Mouse (Mus musculus) forebrain, embryonic 16.5 days (tissue): ENCODE measurements around the gene Myo10. TPM values are rescaled to one million over a fixed set of nuclear protein-coding genes. Genes with fewer than 3 reads are reported as not detected.

Source experiments
- ATAC-seq: fragments of 200-750 bp; cut with Nextera tagmentation; 2 replicates; pipeline ENCODE4 v1.8.0; 2017; ENCODE audit warnings: mild to moderate bottlenecking, moderate library complexity
- H3K27ac ChIP-seq: fragments of 300-500 bp; sonication (generic); 2 replicates; pipeline ENCODE4 v1.5.1; 2014; ENCODE audit warnings: low read length, control low read depth
- H3K27me3 ChIP-seq: fragments of 300-500 bp; sonication (generic); replicated peaks from 2 replicates; pipeline ENCODE4 v1.6.1; 2014; ENCODE audit warnings: low read length; ENCODE audit not compliant: control insufficient read depth, insufficient read depth
- H3K36me3 ChIP-seq: fragments of 300-500 bp; sonication (generic); 2 replicates; pipeline ENCODE4 v1.6.1; 2014; ENCODE audit not compliant: control insufficient read depth, insufficient read depth
- H3K4me1 ChIP-seq: fragments of 300-500 bp; sonication (generic); replicated peaks from 2 replicates; pipeline ENCODE4 v1.6.1; 2014; ENCODE audit warnings: low read length; ENCODE audit not compliant: control insufficient read depth, insufficient read depth
- H3K4me2 ChIP-seq: fragments of 300-500 bp; sonication (generic); 2 replicates; pipeline ENCODE4 v1.6.1; 2014; ENCODE audit warnings: mild to moderate bottlenecking, low read length, control low read depth
- H3K4me3 ChIP-seq: fragments of 300-500 bp; sonication (generic); replicated peaks from 2 replicates; pipeline ENCODE4 v1.5.1; 2014; ENCODE audit warnings: mild to moderate bottlenecking, low read length, control low read depth
- H3K9ac ChIP-seq: fragments of 300-500 bp; sonication (generic); replicated peaks from 2 replicates; pipeline ENCODE4 v1.6.1; 2014; ENCODE audit warnings: low read depth, low read length, control low read depth
- H3K9me3 ChIP-seq: fragments of 300-500 bp; sonication (generic); 2 replicates; pipeline ENCODE4 v1.6.1; 2016; ENCODE audit warnings: low read length; ENCODE audit not compliant: control insufficient read depth
- WGBS: fragments of 180-500 bp; shearing (Covaris S2); extraction: QIAGEN DNeasy Blood & Tissue Kit; methylation state at CpG from one replicate; pipeline ENCODE4 v1.1.7; 2014; 5-methylcytosine and 5-hydroxymethylcytosine counted together
- polyA plus RNA-seq: library from polyadenylated mRNA; unstranded; fragments of >200 nt; fragmentation: Nextera tagmentation; extraction: Ambion mirVana; gene quantifications from 2 replicates; pipeline ENCODE4 v1.2.1, GENCODE M21; 2015

The Myo10 gene
- polyA plus RNA-seq, 1 experiment from 2014 or later: 38.4 TPM

DNA sequence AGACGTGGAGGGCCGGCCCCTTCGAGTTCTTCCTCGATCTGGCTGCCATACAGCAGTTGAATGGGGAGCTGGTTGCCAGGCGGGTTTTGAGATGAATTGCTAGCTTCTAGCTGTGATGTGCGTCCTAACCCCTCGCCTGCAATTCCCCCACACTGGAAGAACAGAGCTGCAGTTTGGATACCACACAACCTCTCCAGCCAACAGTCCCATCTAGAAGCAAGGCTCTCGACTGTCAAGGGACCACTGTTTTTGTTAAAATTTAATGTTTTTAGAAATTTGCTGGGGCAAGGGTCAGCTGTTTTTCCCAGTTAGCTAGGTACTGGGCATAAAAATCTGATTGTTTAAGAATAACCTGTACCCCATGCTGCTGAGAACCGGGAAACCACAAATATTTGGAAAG, 165.1 kb downstream of the Myo10 start:
- Histone ChIP-seq H3K27me3 (no peaks in the 10 kb centered on the region), H3K27ac (no peak overlapping the region), H3K9ac (no peak overlapping the region), H3K36me3 (peaks cover 3% of the 10 kb centered on the region; the same call in 1 of the 2 replicates), H3K4me2 (no peak overlapping the region), H3K4me1 (peaks cover 2% of the 10 kb centered on the region; the same call in 1 of the 2 replicates), H3K4me3 (no peak overlapping the region), H3K9me3 (no peaks in the 10 kb centered on the region)
- ATAC-seq: no peak
- WGBS: 58% methylated on average over 9 of the region's 9 CpGs

DNA sequence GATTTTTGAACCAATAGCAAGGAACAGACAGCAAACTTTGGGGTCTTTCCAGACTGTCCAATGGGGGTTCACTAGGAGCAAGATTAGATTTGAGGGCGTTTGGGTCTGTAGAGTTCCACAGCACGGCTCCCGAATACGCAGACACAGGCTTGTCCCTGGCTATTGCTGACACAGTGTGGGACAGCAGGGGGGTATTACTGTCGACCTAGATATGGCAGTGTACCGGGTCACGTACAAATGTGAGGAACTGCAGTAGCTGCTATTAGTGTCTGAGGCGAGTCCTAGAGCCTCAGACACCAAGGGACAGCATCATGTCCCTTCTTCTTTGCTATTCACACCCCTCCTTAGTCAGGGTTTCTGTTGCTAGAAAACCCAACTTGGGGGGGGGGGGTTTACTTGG, 165.6 kb downstream of the Myo10 start:
- WGBS: 88% methylated on average over 8 of the region's 8 CpGs
- Histone ChIP-seq H3K27ac (no peak overlapping the region), H3K9me3 (no peaks in the 10 kb centered on the region), H3K9ac (no peak overlapping the region), H3K27me3 (no peaks in the 10 kb centered on the region), H3K4me3 (no peak overlapping the region), H3K4me2 (no peak overlapping the region), H3K4me1 (peaks cover 2% of the 10 kb centered on the region; the same call in 1 of the 2 replicates), H3K36me3 (peaks cover 3% of the 10 kb centered on the region; the same call in 1 of the 2 replicates)
- ATAC-seq: no peak

DNA sequence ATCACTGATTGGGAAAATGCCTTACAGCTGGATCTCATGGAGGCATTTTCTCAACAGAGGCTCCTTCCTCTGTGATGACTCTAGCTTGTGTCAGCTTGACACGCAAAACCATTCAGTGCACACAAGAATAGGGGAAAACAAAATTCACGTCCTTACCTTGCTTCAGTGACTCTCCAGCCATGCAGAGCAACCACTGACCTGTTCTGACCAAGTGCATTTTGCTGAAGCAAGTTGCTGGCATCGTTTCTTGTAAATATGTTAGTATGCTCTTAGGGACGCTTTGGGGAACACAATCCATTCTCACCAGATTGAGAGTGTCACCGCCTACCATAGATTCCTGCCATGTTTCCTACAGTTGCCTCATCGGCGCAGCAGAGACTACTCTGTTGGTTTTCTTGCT, 166.2 kb downstream of the Myo10 start:
- no peak for ATAC-seq
- Histone ChIP-seq H3K27ac (no peak overlapping the region), H3K9ac (no peak overlapping the region), H3K4me1 (peaks cover 2% of the 10 kb centered on the region; the same call in 1 of the 2 replicates), H3K36me3 (peaks cover 3% of the 10 kb centered on the region; the same call in 1 of the 2 replicates), H3K4me2 (no peak overlapping the region), H3K9me3 (no peaks in the 10 kb centered on the region), H3K4me3 (no peak overlapping the region), H3K27me3 (no peaks in the 10 kb centered on the region)
- 86% methylated on average over 7 of the region's 7 CpGs for WGBS

DNA sequence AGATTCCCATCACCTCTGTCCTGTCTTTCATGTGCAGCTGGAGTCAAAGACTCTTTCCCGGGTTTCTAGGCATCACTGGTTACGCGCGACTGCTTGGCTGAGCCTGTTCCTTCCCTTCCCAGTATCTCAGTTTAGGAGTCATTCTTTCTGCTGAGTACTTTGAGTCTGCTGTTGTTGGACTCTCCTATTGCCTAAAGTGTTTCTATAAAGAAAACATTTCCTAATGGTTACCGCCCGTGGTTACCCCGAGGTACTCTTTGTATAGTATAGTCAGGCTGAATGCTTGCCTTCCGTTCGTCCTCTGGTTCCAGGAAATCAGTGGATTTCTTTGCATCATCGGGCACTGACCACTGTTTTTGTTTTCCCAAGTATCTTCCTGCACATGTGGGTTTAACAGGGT, 166.9 kb downstream of the Myo10 start:
- Histone ChIP-seq H3K4me1 (peaks cover 2% of the 10 kb centered on the region; the same call in 1 of the 2 replicates), H3K9ac (no peak overlapping the region), H3K27ac (no peak overlapping the region), H3K9me3 (no peaks in the 10 kb centered on the region), H3K4me2 (no peak overlapping the region), H3K36me3 (peaks cover 2% of the 10 kb centered on the region; the same call in 1 of the 2 replicates), H3K27me3 (no peaks in the 10 kb centered on the region), H3K4me3 (no peak overlapping the region)
- no peak for ATAC-seq
- WGBS: 83% methylated on average over 10 of the region's 10 CpGs

DNA sequence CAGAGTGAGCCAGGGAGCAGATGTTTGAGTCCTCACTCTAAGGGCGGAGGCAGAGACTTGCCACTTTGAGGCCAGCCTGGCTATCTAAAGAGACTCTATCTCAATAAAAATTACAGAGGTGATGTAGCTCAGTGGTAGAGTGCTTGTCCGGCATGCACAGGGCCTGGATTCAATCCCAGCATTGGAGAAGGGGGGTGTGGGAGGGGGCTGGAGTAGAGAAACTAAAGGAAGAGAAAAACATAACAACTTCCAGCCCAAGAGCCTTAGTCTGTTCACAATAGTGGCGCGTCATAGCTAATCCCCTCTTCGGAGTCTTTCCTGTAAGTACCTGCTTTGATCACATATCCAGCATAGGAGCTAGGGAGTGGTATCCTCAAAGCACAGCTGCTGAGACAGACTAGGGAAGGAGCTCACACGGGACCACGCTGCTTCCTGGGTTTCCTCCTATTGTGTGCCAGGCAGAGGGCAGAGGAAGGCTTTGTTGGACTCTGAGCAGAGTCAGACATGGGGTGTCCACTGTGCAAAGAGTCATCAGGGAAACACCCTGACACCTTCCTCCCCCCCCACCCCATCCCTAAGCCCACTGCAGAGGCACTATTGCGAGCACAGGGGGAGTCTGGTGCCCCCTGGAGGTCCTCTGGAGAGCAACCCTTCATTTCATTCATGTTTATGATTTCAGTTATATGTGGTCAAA, 169.5 kb downstream of the Myo10 start:
- Histone ChIP-seq H3K36me3 (no peaks in the 10 kb centered on the region), H3K4me2 (no peak overlapping the region), H3K9ac (no peak overlapping the region), H3K4me1 (peaks cover 2% of the 10 kb centered on the region; the same call in 1 of the 2 replicates), H3K4me3 (no peak overlapping the region), H3K27ac (no peak overlapping the region), H3K27me3 (no peaks in the 10 kb centered on the region), H3K9me3 (no peaks in the 10 kb centered on the region)
- 58% methylated on average over 8 of the region's 8 CpGs for WGBS
- 0 out of 2 replicates have a peak, but pooled peaks have one; percentile 18 for ATAC-seq

DNA sequence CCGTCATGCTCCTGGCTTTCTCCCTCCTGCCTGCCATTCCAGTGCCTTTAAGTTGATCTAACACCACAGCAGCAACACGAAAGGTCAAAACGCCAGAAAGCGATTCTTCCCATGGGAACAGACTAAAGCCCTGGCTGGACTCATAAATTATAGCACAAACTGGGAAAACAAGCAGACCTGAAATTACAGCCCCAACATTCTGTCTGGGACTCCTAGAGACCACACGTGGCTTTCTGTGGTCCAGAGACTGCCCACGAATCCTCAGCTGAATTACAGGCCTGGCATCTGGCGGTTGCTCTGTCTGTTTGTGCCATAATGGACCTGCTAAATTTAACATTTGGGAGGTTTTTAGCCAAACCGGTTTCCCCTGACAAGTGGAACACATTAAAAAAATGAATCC, 171.8 kb downstream of the Myo10 start:
- Histone ChIP-seq H3K27ac (no peak overlapping the region), H3K4me3 (no peak overlapping the region), H3K9ac (no peak overlapping the region), H3K9me3 (no peaks in the 10 kb centered on the region), H3K4me2 (no peak overlapping the region), H3K4me1 (no peaks in the 10 kb centered on the region), H3K36me3 (no peaks in the 10 kb centered on the region), H3K27me3 (no peaks in the 10 kb centered on the region)
- no peak for ATAC-seq
- 88% methylated on average over 8 of the region's 8 CpGs for WGBS

DNA sequence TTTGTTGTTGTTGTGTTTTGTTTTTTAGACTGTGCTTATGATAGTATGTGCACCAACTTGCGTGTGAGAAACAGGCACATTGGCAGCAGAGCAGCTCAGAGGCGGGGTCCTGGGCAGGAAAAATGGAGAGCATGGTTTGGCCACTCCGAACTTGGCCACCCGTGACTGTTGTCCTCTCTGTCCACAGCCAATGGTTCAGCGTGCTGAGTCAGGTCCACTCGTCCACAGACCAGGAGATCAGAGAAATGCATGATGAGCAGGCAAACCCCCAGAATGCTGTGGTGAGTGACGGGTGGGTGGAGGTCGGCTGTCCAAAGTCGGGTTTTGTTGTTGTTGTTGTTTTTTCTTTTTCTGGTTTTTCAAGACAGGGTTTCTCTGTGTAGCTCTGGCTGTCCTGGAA, 173.2 kb downstream of the Myo10 start:
- Histone ChIP-seq H3K27me3 (no peaks in the 10 kb centered on the region), H3K4me2 (no peak overlapping the region), H3K9me3 (no peaks in the 10 kb centered on the region), H3K36me3 (no peaks in the 10 kb centered on the region), H3K4me3 (no peak overlapping the region), H3K9ac (no peak overlapping the region), H3K27ac (no peak overlapping the region), H3K4me1 (no peaks in the 10 kb centered on the region)
- 95% methylated on average over 9 of the region's 9 CpGs for WGBS
- ATAC-seq: no peak

DNA sequence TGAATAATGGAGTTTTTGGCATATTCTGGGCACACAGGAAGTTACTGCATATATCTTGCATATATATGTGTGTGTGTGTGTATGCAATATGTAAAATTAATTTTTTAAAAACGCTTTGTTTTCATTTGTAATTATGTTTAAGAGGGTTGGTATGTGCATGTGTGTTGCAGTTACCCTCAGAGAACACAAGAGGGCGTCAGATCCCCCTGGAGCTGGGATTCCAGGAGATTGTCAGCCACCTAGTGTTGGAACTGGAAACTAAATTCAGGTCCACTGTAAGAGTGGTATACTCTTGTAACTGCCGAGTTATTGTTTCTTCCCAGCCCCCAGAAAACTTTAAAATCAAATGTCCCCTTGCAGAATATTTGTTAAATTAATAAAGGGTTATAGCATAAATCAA, 174.0 kb downstream of the Myo10 start:
- H3K9me3 ChIP-seq: no peaks in the 10 kb centered on the region
- no peaks in the 10 kb centered on the region for H3K27me3 ChIP-seq
- WGBS: 50% methylated on average over 3 of the region's 3 CpGs
- no peak for ATAC-seq
- no peak overlapping the region for H3K9ac ChIP-seq
- H3K27ac ChIP-seq: no peak overlapping the region
- no peak overlapping the region for H3K4me2 ChIP-seq
- peaks cover under 1% of the 10 kb centered on the region; the same call in 1 of the 2 replicates for H3K4me1 ChIP-seq
- H3K36me3 ChIP-seq: no peaks in the 10 kb centered on the region
- H3K4me3 ChIP-seq: no peak overlapping the region

DNA sequence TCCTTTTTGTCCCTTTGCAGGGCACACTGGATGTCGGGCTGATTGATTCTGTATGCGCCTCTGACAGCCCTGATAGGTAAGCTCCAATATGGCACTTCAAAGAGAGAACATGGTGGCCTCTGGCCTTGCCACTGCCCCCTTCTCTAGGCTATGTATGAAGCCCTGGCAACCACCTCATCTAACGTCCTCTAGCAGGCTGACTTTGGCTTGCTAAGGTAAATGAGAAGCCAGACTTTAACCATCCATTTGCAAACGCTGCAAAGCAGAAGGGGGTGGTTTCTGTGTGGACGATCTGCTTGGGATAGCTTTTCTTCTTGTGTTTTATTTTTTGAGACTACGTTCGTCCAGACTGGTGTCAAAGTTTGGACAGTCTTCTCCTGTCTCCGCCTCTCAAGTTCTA, 174.9 kb downstream of the Myo10 start:
- no peaks in the 10 kb centered on the region for H3K9me3 ChIP-seq
- H3K9ac ChIP-seq: no peak overlapping the region
- no peak overlapping the region for H3K4me2 ChIP-seq
- peaks cover 5% of the 10 kb centered on the region; the same call in 1 of the 2 replicates for H3K4me1 ChIP-seq
- H3K27me3 ChIP-seq: no peaks in the 10 kb centered on the region
- H3K27ac ChIP-seq: no peak overlapping the region
- WGBS: 92% methylated on average over 8 of the region's 8 CpGs
- H3K4me3 ChIP-seq: no peak overlapping the region
- H3K36me3 ChIP-seq: no peaks in the 10 kb centered on the region
- ATAC-seq: no peak
